ENCODE assay signal across 8 mouse cellular contexts in genomic region chr5:33983309-33984121, GRCm38 (mm10). TPM values are rescaled to one million over a fixed set of nuclear protein-coding genes. Genes with fewer than 3 reads are reported as not detected.
DNase-seq lines count a peak whose midpoint lies in the region; ATAC-seq lines count a peak whose summit lies in the region.

Gene Gm1673, plus strand, starts transcription at chr5:33983433.

- WGBS in lung, embryonic 16.5 days: under 1% methylated on average over 83 of the region's 88 CpGs

- peak within 1 kb of the TSS; percentile 73 for H3K9ac ChIP-seq in lung, embryonic 16.5 days (ENCODE audit: low read length)

- H3K4me2 ChIP-seq in lung, embryonic 16.5 days (ENCODE audit: low read depth, low read length): peak within 1 kb of the TSS; percentile 90

- peak; percentile 87 for DNase-seq in NIH3T3 (ENCODE audit: low read depth)
- peak; percentile 88 to 91 for DNase-seq in cerebellum, adult 18-20 months
- DNase-seq in forelimb bud, embryonic 11.5 days (ENCODE audit: low read depth, low spot score): peak; percentile 83
- DNase-seq in heart, postnatal 4 days: peak; percentile 88
- peak; percentile 90 to 94 for DNase-seq in layer of hippocampus, postnatal 14 days (ENCODE audit: low spot score in 2 of 2)
- peak; percentile 88 for DNase-seq in ovary, postnatal 36 days (ENCODE audit: low spot score)
- DNase-seq in urinary bladder, adult 18-20 months (ENCODE audit: low spot score in 2 of 2): peak; percentile 45 to 58

- H3K27ac ChIP-seq in lung, embryonic 16.5 days (ENCODE audit: low read length): no peak within 1 kb of the TSS

- H3K27me3 ChIP-seq in lung, embryonic 16.5 days (ENCODE audit: control insufficient read depth, insufficient read depth, low read depth, low read length): no peaks in the 10 kb centered on the region

- ATAC-seq in lung, embryonic 16.5 days (ENCODE audit: low read depth): peak; percentile 92

- H3K4me1 ChIP-seq in lung, embryonic 16.5 days (replicated peaks; ENCODE audit: control insufficient read depth, insufficient read depth, low read length): peaks cover 9% of the 10 kb centered on the region; the same call in 1 of the 2 replicates

- H3K9me3 ChIP-seq in lung, embryonic 16.5 days (ENCODE audit: control insufficient read depth, low read length): no peaks in the 10 kb centered on the region

- H3K36me3 ChIP-seq in lung, embryonic 16.5 days (ENCODE audit: control insufficient read depth, insufficient read depth, low read length): no peaks in the 10 kb centered on the region

- peak within 1 kb of the TSS; percentile 81 for H3K4me3 ChIP-seq in lung, embryonic 16.5 days (ENCODE audit: low read length)

RNA-seq across cellular contexts. Expression of gene Gm1673, which starts in this region (rescaled TPM):
- total RNA-seq in heart, postnatal 4 days (2021): 10 to 100 TPM; 12.5 to 13.9 TPM
- total RNA-seq in layer of hippocampus, postnatal 14 days (2021): 10 to 100 TPM; 89.0 to 91.6 TPM
- 47.1 and 62.2 TPM in 2 replicates for polyA plus RNA-seq in lung, embryonic 16.5 days (2015; fragmentation: Nextera tagmentation; extraction: Ambion mirVana)

Comparison
In these comparisons a context has a peak if more than half of its experiments do, and no peak if none do; other contexts are left out.
1. RNA of gene Gm1673 (total RNA-seq): 89.0 to 91.6 TPM in layer of hippocampus, postnatal 14 days; 12.5 to 13.9 TPM in heart, postnatal 4 days; every median in the first group is over 4 times any median in the second.
2. Peak in every context shown above with its lines, with median percentiles within 50 percentile points of each other: DNase-seq.